Mouse (Mus musculus) layer of hippocampus, adult 11-12 months (tissue): ENCODE measurements around the gene Rhobtb1.
A peak's percentile ranks its signal among the peaks of the same experiment; 100 is the strongest.

ENCODE experiments used
- DNase-seq: peaks from one replicate; pipeline ENCODE4 v3.0.0; 2022; ENCODE audit warnings: low spot score

Gene Rhobtb1

DNA sequence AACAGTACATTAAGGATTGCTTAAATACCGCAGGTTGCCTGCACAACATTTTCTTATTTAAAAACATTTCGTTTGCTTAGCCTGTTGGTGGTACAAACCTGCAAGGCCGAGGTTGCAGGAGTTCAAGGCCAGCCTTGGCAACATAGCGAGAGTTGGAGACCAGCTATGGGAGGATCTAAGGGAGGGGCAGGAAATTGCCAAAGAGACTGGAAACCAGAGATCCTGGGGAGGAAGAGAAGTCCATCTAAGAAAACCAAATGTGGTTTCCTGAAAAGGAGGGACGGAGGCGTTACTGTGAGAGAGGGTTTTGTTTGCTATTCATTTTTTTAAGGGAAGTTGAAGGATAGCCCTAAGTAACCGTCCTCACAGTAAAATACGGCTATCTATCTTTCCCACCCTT is 60.3 kb downstream of the Rhobtb1 start:
- no peak for DNase-seq

DNA sequence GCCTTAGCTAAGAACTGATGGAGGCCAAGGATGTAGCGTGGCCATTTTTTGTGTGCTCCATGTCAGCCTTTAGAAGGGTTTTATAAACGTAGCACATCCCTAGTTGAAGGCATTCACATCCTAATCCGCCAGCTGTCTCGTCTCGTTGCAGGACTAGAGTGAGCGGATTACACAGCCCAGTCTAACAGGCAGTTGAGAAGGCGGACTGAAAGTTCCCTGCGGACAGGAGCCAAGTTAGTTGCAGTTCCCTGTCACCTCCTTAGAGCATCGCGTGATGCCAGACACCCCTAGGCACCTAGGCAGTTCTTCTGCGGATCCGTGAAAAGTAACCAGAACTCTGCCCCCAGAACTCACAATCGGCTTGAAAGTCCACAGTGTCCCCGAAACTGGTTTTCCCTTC is 60.7 kb downstream of the Rhobtb1 start:
- DNase-seq: no peak

DNA sequence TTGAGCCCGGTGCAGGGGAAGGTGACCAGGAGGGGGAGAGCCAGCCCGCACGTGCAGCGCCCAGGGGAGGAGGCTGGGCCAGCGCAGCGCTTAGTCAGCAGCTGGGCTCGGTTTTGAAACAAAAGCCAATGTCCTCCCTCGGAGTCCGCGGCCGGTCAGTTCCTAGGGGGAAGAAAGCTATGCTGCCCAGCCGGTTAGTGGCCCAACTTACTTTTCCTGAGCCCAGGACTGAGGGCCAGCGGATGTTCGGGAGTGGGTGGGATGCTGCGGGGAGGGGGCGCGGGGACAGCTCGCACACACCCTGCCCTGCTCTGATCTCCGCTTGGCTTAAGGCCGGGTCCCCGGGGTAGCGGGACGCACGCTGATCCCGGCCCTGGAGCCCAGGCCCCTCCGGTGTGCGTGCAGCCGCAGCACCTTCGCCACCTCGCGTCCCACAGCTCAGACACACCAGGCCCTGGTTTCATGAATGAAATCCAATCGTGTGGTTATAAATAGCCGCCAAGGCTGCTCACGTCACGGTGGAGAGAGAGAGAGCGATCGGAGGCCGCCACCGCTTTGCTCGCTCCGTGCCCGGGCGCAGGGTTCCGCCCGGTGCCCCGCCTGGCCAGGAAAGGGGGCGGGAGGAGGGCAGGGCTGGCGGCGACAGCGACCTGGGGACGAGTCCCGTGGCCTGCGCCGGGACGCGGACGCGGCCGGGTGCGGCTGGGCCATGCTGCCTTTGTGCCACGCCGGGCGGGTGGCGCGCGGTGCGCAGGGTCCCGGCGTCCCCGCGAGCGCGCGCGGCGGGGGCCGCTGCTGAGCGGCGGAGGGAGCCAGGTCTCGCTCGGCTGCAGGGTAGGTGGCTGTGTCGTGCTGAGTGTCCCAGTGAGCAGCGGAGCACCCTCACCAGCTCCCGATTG is 61.6 kb downstream of the Rhobtb1 start, which contains the start of gene A930033H14Rik:
TSS of gene A930033H14Rik (minus strand) at position 557 of the 899 bp plus-strand sequence.
- DNase-seq: peak; percentile 69

DNA sequence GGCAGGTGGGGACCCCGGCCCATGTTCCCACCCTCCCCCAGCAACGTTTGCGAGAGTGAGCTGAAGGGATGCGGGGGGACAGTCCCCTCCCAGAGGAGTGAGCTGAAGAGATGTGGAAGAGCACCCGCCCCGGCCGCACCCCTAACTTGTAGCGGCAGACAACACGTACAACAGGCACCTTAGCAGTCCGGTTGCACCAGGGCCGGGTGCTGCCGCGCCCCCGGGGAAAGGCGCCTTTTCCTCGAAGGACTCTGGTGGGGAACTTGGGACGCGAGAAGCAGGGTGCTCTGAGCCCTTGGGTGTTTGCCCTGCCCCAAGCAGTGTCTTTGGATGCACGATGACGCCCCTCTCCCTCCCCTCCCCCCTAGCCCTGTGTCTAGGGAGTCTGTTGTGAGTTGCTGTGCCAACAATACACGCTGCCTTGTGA is 62.2 kb downstream of the Rhobtb1 start:
- no peak for DNase-seq

- no peak for DNase-seq
Measured at GRCm38 (mm10) chr10:69213986-69214385, 62.8 kb downstream of the Rhobtb1 start.

DNA sequence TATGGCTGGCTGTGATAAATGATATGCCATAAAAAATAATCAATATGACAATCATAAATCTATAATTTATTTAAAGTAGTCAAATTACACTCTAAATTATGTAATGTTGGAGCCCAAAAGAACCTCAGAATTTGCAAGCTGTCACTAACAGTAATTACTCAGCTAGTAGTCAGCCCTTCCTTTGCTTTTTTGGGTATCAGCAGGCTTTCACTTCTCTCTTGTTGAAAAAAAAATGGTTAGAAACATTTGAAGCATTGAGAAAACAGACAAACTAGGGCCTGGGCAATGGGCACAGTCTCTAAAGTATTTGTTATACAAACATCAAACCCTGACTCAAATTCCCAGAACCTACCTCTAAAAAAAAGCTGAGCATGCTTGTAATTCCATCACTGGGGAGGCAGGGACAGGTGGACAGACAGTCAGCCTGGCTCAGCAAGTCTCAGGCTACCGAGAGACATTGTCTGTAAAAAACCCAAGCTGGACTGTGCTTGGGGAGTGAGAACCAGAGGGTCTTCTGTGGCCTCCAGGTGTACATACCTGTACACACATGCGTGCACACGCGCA is 66.0 kb downstream of the Rhobtb1 start:
- DNase-seq: no peak

- no peak for DNase-seq
Measured at GRCm38 (mm10) chr10:69218458-69219288, 67.4 kb downstream of the Rhobtb1 start.

DNA sequence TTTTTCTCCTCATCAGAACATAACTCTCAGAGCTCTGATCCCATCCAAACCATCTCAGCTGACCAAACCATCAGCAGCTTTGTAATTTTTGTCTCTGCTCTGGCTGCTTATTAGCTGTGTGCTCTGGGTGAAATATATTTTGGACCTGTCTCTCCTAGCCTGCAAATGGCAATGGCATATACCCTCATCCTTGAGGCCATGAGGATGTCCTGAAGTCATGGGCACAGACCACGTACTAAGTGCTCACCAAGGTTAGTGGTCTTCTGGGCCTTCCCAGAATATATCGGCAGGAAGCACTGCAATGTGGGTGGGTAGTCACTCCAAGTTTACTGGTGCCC is 68.0 kb downstream of the Rhobtb1 start:
- no peak for DNase-seq

DNA sequence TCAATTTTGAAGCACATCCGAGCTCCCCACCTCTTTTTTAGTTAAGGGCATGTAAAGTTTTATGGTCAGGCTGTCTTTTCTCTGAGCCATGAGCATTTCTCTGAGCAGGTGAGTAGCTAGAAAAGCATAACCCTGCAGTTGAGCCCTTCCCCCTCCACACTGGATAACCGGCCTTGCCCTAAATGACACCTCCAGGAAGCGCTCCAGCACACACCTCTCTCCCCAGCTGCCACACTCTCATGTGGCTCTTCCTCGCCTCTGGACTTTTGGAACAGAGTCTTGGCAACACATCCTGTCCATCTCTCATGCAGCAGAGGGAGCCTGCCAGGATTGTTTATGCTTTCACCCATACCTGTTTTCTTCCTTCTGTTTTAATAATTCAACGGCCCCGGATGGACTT is 69.1 kb downstream of the Rhobtb1 start:
- DNase-seq: no peak

DNA sequence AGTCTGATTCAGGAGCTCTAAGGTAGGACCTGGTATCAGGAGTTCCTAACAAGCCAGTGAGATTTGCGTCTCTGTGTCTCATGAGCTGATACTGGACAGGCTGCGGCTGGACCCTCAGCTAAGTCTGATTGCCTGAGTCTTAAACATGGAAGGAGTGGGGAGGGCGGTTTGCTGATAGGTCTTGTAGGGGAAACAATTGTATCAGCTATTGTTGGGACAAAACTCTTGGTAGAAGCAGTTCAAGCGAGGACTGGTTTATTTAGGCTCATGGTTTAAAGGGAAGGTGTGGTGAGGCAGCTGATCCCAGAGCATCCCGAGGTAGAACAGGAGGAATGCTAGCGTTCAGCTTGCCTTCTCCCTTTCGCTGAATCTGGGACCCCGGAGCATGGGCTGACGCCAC is 69.9 kb downstream of the Rhobtb1 start:
- no peak for DNase-seq

GRCm38 (mm10) chr10:69221955-69222354 is 70.7 kb downstream of the Rhobtb1 start:
- DNase-seq: no peak

DNA sequence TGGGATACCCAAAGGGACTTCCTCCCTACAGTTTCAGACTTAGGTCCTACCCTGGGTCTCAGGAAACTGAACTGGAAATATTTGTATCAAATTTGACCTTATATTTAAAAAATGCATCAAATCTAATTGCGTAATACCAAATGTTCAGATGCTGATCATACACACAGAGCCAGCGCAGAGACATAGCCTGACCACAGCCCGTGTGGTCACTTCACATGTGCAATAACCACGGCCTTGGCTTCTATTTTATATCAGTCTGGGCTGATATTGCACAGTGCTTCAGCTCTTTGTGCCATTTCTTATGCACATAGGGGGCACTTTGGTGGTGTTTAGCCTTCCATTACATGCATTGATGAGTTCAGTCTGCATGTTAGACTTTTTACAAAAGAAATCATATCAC is 72.0 kb downstream of the Rhobtb1 start:
- DNase-seq: no peak

DNA sequence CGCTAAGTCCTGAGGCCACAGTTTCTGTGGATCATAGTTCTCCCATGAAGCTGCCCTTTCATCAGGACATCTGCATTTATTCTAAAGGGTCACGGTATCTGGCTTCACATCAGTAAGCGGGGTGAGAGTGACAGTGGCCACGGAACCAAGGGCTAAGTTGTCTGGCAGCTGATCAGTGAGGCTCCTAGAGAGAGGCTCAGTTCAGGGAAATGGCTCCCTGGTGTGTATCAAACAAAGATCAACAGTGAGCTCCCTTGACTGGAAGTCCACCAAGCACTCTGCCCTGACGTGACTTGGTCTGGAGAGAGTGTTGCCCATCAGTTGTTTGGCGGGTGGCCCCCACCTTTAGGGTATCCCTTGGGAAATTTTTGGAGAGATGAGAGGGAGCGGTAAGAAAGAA is 73.0 kb downstream of the Rhobtb1 start:
- no peak for DNase-seq

- DNase-seq: no peak
Measured at GRCm38 (mm10) chr10:69225471-69225870, 74.2 kb downstream of the Rhobtb1 start.

DNA sequence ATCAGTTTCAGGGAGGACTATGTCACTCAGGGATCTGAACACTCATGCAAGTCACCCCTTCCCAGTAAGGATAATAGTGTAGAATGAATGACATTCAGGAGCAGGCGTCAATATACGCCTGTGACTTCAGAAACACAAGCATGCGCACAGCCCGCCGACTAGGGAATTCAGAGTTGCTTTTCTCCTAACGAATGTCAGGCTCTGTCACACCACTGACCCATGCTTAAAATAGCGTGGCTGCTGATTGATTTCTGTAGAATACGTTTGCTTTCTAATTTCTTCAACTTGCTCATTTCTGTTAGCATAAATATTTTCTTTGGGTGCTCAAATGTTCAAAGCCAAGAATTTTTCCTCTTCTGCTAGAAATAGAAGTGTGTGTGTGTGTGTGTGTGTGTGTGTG is 74.7 kb downstream of the Rhobtb1 start:
- DNase-seq: no peak

- DNase-seq: no peak
Measured at GRCm38 (mm10) chr10:69237185-69237584, 86.0 kb downstream of the Rhobtb1 start.

GRCm38 (mm10) chr10:69237781-69238180 is 86.5 kb downstream of the Rhobtb1 start:
- no peak for DNase-seq

GRCm38 (mm10) chr10:69238311-69238710 is 87.1 kb downstream of the Rhobtb1 start:
- no peak for DNase-seq

- peak; percentile 54 for DNase-seq
Measured at GRCm38 (mm10) chr10:69240530-69240929, 89.3 kb downstream of the Rhobtb1 start.

- DNase-seq: no peak
Measured at GRCm38 (mm10) chr10:69245151-69245550, 93.9 kb downstream of the Rhobtb1 start.

DNA sequence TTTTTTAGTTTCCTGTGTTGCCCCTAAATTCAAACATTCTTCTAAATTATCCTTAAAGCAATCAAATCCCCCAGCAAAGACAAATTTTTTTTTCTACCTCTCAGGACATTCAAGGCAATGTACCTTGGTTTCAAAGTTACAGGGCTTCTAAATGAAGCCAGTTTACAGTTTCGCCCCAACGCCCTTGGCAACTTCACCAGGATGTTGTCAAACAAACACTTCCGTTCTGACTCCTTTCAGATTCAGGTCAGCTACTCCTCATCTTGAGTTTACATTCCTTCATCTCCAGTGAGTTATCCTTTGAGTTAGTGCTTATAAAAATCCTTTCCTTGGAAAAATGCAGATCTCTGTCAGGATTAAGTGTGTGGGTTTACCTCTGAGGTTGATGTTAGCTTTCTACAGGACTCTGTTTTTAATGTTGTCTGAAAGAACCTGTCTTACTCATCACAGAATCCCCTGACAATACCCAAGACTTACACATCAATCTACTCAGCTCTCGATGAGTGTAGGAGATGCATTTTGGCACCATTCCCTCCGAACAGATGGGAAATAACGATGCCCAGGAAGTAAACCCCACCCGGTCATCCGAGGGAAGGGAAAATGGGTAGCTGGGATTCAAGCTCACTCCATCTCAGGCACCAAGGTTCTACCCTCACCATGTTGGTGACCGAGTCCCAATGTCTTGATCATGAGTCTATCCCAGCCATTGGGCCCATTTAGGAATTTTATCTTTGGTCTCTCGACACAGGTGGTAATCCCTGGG is 94.9 kb downstream of the Rhobtb1 start:
- DNase-seq: no peak

GRCm38 (mm10) chr10:69246762-69247161 is 95.5 kb downstream of the Rhobtb1 start:
- DNase-seq: no peak
